Mouse (Mus musculus) left cerebral cortex, postnatal 10 days (tissue): Measurements from ENCODE around the gene Nphp1. TPM values are rescaled to one million over a fixed set of nuclear protein-coding genes. Genes with fewer than 3 reads are reported as not detected.

Source experiments
- DNase-seq, 2 experiments: peaks; one replicate each; pipeline ENCODE4 v3.0.0; 2021 to 2022; ENCODE audit warnings: low spot score in 2 of 2, mixed read lengths in 1 of 2; ENCODE audit errors: extremely low spot score in 1 of 2
- intact Hi-C: fragments of 180-260 bp; cut with DNase I; formaldehyde crosslinking; loops from one replicate; pipeline ENCODE4 v1.15.1; 2025
- total RNA-seq, 2 experiments: library from RNA; stranded (reverse); gene quantifications; 2 replicates each; pipeline ENCODE4 v1.2.3; 2021

Gene Nphp1
- 10 to 100 TPM; 15.6 to 16.6 TPM for total RNA-seq

DNA sequence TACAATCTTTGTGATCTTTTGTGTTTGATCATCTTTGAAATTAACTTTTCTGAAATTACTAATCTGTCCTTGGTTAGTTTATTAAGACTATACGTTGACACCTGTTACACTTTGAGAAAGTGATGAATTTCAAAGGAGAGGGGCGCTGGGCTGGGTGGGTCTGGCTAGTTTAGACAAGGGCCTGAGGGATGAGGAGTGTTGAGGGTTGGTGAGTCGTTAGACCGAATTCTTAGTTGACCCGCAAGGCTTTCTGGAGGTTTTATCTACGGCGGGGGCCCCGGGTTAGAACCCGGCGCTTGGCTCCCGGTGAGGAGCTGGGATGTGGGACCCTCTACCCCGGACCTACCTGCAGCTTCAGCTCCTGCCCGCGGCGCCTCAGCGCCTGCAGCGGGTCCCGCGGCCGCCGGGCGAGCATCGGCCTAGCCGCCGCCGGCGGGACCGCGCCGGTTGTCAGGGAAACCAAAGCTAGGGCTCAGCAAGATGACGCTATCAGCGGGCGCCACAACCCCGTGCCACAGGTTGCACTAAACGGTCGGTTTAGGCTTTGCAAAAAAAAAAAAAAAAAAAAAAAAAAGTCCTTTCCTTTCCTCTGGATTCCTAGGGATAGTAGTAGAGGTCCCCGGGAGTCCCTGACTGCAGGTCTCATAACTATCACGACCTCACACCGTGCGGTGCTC, at the start of gene Nphp1:
Gene Nphp1 (minus strand): TSS at position 458 of the 677 bp plus-strand sequence.
- DNase-seq, result peak; percentile 79 to 93
- intact Hi-C loops, result no loop called here

DNA sequence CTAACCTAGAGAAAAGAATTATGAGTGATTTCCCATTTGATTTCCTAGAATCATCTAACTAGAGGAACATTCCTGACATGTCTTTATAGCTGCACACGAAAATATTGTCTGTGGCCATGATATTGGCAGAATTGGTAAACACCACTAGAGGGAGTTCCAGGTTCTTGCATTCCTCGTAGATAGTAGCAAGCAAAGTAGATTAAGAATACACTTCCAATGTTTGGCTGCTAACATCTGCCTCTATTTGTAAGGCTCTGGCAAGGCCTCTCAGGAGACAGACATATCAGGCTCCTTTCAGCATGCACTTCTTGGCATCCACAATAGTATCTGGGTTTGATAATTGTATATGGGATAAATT, 44.1 kb upstream of the Nphp1 start:
- no peak for DNase-seq
- intact Hi-C loops, result no loop called here

DNA sequence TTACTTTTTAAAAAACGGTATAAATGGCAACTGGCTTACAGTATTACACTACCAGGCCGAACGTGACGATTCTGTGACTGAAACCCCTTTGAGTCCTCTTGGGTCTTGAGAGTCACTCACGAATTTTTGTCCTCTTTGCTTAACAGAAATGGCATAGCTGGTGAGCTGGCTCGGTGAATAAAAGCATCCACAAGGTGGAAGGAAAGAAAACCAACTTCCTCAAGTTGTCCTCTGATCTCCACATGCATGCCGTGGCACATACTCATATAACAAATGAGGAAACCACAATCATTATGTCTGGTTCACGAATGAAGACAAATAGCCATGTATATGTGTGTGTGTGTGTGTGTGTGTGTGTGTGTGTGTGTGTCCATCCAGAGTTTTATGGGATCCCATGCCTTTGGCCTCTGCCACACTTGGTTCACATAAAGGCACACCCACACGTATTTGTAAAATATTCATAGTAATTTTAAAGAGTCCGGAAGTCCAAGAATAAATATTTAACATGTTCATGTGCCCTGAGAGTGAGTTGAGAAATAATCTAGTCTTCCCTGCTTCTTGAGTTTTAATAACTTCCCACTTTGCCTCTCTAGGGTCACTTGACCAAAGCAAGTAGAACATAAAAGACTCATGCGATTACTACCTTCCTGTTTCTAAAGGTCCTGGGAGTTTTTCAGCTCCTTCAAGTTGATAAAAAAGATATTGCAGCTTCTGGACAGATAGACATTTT, 43.6 kb upstream of the Nphp1 start:
- intact Hi-C loops, result no loop called here

DNA sequence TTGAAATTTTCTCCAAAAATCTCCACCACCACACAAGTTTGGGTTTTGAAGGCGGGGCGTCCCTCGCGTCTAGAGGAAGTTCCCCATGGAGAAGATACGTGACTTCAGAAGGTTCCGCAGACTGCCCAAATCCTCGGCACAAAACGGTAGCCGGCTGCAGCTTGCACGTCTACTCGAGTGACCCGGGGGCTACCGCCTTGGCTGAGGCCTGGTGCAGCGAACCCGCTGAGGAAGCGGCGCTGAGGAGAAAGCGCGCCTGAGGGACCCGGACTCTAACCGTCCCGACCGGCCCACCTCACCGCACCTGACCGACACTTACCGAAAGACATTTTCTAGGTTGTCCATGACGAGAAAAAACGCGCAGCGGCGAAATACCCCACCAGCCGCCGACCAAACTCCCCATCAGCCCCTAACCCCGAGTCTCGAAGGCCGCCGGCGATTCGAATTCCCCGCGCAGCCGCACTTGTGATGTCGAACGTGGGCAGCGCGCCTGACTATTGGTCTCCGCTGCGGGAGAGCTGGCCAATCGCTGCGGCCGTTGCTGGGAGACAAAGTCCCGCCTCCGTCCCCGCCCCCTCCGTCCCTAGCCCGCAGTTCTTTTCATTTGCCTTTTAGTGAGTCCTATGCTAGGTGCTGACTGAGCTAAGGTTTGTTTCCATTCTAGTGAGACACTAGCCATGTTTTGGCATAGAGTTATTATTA, 42.9 kb upstream of the Nphp1 start, which contains the start of gene Bub1:
Gene Bub1 (minus strand): TSS at position 465 of the 702 bp plus-strand sequence.
- intact Hi-C loops, result no loop called here
- peak; percentile 94 to 98 for DNase-seq

More for the DNA sequence above, 43.6 kb upstream of the Nphp1 start:
- DNase-seq, result no peak

DNA sequence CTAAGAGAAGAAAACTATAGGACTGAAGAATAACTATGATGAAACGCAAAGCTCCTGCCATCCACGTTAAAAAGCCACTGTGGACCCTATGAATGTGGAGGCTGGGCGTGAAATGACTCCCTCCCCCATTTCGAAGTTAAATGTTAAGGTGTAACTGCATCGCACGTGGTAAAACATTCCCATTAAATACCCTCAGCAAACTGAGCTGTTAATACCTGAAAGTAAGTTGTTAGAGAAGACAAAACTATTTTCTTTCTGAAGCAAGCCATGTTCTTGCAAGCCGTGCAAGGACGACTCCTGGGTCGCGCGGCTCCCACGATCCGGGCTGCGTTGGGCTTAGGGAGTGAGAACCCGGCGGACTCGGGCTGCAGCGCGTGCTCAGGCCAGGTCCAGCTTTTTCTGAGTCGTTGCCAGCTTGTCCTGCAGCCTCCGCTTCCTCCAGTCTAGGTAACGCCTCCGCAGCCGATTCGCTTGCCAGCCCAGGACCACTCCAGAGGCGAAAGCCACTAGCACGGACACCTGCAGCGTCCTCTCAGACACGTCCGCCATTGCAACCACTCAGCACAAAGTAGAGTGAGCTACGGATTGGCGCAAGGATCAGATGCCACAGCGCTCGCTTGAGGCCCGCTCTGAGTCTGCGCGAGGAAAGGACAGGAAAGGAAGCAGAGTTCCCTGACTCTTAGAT, 3.4 kb upstream of the Nphp1 start, which contains the start of gene Mtln:
Gene Mtln (minus strand): TSS at position 570 of the 685 bp plus-strand sequence.
- DNase-seq, result peak; percentile 90 to 91
- intact Hi-C loops, result no loop called here

DNA sequence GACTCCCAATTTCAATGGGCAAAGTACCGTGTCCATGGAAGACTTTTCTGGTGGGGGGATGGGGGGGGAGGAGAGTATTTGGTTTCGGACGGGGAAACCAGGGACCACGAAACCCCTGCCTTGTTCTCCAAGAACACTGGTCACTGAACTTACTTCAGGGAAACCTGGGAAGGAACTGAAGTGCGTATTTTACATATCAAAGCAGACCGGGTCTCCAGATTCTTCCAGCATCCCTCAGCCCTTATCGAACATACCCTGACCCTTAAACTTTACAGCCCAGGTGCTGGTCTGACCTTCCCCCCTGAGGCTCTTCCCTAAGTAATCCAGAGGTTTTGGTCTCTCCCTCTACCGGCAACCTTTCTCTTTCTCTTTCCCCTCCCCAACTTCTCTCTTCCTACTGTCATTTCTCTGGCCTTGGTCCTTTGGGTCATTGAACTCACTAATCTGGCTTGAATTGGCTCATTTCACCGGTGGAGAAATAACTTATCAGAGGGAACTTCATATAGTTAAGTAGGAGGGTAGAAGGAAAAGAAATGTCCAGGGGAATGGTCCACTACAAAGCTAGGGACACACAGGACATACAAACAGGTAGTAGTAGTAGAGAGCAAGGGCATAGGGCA, 1.1 kb upstream of the Nphp1 start:
- intact Hi-C loops, result no loop called here
- DNase-seq, result no peak

DNA sequence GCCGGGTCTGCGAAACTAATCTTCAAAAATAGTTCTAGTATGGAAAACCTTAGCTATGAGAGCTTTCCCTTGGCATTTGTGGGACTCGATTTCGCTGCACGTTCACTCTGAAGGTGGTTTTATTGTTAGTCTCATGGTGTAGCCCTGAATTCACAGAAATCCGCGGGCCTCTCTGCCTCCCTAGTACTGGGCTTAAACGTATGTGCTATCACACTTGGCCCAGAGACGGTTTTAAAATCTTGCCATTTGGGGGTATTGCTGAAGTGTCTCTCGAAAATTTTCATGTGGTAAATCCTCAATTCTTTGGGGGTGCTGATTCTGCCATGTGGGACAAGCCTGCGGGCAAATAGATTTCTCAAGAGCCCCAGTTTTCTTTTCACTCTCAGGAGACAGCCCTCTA, 441 bp upstream of the Nphp1 start:
- intact Hi-C loops, result no loop called here
- no peak for DNase-seq

DNA sequence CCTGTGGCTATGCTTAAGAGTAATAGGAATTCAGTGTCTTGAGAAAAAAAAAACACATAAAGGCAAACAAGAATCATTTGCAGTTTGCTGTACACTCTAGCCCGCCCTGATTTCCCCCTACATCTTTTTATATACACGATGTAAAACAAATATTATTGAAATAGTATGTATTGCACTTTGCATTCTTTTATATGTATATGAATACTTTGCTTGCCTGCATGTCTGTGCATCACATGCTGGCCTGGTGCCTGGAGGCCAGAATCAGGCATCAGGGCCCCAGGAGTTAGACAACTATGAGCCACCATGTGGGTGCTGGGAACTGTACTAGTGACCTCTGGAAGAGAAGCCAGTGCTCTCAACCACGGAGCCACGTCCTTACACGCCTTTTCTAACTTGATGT, 1.5 kb downstream of the Nphp1 start:
- DNase-seq, result peak in 1 of 2 experiments; percentile 30
- intact Hi-C loops, result no loop called here

DNA sequence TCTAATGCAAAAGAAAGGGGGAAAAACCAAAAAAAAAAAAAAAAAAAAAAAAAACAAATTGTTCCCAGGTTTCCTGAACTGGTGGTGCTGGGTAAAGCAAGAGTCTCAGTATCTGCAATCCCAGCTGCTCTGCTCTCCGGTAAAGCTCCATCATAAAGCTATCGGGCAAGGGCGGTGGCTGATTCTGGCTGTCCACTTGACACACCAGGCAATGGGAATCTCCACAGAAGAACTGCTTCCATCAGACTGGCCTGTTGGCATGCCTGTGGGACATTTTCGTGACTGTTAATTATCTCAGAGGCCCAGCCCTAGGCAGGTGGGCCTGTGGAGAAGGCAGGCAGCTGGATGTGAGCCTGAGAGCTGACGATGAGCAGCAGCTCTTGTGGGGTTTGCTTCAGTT, 10.2 kb downstream of the Nphp1 start:
- DNase-seq, result no peak
- intact Hi-C loops, result no loop called here

DNA sequence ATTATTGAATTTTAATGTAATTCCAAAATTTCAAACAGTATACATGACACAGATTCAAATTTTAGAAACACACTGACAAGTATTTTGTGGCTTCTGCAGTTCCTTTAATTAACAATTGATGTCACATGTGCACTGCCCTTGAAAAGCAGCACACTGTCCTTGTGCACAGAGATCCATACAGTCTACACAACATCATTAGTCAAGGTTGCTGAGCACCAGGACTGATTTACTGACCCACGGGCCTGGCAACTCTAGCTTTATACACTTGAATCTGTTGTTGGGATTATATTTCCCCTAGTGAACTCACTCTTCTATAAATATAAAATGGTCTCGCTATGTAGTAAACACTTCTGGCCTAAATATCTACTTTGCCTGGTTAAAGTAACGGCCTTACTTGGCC, 13.7 kb downstream of the Nphp1 start:
- no peak for DNase-seq
- intact Hi-C loops, result no loop called here

DNA sequence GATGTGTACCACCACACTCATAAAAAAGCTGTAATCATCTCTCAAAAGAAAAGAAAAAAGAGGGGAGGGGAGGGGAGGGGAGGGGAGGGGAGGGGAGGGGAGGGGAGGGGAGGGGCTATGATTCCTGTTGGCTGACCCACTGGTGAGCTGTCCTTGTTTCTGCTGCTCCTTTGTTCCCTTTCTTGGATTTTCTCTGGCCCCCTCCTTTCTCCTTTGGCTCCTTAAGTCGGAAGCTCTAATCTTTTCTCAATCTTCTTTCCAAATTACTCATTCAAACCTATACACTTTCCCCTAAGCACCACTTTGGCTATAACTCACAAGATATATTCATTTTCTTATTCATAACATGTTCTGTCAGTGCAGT, 14.1 kb downstream of the Nphp1 start:
- intact Hi-C loops, result no loop called here
- DNase-seq, result no peak

DNA sequence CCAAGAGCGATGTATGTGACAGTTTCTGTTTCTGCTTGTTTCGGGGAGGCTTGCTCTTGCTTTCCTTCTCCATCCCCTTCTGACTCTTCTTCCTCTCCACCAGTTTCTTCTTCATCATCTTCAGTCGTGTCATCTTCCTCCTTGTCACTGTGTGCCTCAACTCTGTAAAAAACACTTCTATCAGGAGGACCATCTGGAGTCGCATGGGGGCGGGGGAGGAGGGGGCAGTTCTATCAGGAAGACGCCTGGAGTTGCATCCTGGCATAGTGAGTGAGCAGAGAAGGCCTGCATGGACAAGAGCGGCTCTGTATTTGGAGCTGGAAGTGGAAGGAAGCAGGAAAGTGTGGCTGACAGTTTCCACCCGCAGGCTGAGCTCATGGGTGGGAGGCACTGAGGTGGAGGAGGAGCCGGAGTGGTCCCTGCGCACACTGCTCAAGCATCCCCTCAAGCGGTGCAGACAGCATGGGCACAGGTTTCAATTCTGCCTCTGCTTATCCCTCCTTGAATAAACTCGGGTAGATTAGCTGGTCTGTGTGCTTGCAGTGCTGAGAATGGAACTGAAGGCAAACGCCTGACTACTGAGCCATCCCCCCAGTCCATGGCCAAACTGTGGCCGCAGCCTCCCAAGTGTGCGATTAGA, 14.6 kb downstream of the Nphp1 start:
- intact Hi-C loops, result no loop called here

DNA sequence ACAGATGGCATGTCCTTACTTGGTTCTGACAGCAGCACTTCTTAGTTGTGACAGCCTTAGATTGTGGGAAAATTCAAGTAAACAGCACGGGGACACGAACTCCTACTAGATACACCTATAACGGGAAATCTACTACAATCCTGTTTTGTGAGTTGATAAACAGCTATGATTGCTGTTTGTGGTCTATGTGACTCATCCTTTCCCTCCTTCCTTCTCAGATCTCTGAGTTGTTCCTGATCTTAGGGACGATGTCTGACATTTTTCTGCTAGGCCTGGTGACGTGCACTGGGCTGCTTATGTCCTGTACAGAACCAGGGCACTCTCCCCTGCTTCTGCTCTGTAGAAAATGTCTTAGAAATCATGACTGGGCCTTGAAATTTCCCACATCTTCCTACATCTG, 27.1 kb downstream of the Nphp1 start:
- no peak for DNase-seq
- intact Hi-C loops, result no loop called here

More for the DNA sequence above, 14.6 kb downstream of the Nphp1 start:
- no peak for DNase-seq

DNA sequence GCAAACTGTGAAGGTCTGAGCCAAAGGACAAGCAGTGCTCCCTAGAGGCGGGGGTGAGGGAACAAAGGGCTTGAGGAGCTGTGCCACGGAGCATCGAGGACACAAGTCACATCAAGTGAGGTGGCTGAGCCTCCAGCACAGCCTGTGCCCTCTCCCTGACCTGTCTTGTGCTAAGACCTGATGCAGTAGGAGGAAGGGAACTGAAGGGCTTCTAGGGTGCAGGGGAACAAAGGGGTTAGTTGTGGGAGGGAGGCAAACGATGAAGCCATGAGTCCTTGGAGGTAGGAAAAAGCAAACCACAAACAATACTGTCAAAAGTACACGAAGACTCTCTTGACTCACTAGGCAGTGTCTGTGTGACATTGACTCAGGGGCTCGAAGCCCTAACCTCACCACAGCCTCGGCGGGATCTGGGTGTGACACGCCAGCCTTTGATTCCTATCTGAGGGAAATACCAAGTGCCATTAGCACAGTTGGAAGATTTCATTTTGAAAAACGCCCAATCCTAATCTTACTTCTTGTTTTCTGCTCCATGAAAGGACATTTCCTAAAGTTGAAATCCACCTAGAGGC, 28.2 kb downstream of the Nphp1 start:
- DNase-seq, result no peak
- intact Hi-C loops, result no loop called here

DNA sequence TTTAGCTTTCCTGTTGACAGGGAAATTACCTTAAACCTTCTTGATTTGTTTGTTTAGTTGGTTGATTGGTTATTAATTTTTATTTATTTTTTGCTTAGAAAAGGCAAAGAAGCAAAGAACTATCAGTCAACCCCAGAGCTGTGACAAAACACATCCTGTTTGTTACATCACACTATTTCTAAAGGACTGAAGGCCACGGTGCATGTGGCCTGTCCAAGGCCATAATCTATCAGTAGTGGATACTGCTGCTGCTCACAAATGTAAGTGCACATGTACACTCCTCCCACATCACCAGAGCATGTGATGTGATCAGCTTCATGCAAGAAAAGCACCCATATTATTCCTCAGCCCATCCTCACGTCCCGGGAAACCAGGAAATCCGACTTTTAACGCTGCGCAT, 28.7 kb downstream of the Nphp1 start:
- intact Hi-C loops, result no loop called here

DNA sequence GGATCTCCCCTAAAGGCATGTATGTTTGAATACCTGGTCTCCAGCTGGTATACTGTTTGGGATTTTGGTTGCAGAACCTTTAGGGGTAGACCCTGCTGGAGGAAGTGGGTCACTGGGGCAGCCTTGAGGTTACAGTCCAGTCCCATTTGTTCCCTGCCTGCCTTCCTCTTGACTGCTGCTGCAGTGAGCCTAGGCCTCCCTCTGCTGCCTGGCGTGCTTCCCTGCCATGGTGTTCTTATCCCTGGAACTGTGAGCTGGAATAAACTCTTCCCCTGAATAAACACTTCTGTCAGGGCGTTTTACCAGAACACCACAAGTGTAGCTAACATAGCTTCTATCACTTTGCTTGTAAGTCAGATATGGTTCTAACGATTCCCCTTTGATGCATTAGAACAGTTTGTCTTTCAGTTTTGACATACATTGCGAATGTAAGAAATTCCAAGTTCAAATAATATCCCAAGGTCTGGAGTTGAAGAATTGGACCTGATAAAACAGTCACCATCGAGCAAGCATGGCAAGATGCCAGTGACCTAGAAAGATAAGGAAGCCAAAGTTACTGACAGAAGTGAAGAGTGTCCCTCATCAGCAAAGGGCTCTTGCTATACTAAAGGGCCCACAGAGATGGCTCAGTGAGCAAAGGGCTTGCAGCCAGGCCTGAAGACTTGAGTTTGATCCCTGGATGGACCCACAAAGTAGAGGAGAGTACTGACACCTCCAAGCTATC, 29.4 kb downstream of the Nphp1 start:
- no peak for DNase-seq
- intact Hi-C loops, result no loop called here

More for the DNA sequence above, 28.7 kb downstream of the Nphp1 start:
- DNase-seq, result no peak

DNA sequence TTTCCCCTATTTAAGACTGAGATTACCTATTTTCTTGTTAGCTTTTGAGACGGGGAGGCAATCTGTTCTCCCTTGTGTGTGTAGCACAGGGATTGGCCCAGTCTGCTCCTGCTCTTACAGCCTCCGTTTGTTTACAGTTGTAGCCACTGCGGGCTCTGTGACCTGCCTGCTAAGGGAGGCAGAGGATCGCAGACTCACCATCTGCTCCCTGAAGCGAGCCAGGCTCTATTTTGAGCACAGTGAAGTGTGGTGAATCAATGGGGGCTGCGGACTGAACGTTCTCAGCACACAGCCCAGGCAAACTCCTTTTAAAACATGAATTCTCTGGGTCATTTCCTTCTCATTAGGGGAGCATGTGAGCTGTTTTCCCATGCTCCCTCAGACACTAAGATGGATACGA, 31.5 kb downstream of the Nphp1 start:
- intact Hi-C loops, result no loop called here
- DNase-seq, result peak in 1 of 2 experiments; percentile 56

DNA sequence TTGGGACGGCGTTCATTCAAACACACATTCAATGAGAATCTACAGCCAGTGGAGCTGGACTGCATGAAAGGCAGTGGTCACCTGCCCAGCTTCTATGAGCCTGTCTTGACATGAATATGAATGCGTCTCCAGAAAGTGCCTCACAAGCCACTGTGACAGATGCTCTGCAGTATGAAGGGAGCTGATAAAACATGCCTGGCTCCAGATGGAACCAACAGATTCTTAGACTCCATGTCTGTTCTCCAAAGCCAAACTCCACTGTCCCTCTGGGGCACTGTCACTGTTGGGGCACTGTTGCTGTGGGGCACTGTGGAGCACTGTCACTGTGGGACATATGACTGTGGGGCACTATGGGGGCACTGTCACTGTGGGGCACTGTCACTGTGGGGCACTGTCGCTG, 34.6 kb downstream of the Nphp1 start:
- no peak for DNase-seq

More for the DNA sequence above, 34.6 kb downstream of the Nphp1 start:
- intact Hi-C loops, result no loop called here
